Mouse (Mus musculus) ES-Bruce4 (cell line): ENCODE data around the gene Sstr4. TPM values are rescaled to one million over a fixed set of nuclear protein-coding genes. Genes with fewer than 3 reads are reported as not detected.
A peak's percentile ranks its signal among the peaks of the same experiment; 100 is the strongest.

ENCODE experiments used
- H3K27ac ChIP-seq: 2 replicates; pipeline ENCODE4 v1.5.1; 2012; ENCODE audit warnings: low read length, inconsistent platforms; ENCODE audit not compliant: insufficient read depth
- H3K27me3 ChIP-seq: 2 replicates; pipeline ENCODE4 v1.6.1; 2012; ENCODE audit warnings: mild to moderate bottlenecking, low read length, inconsistent platforms; ENCODE audit not compliant: control insufficient read depth, poor library complexity, insufficient read depth, severe bottlenecking
- H3K36me3 ChIP-seq: 2 replicates; pipeline ENCODE4 v1.6.1; 2012; ENCODE audit warnings: inconsistent platforms, mild to moderate bottlenecking, low read length, moderate library complexity; ENCODE audit not compliant: control insufficient read depth, poor library complexity, insufficient read depth, severe bottlenecking
- H3K4me1 ChIP-seq: one replicate; pipeline ENCODE4 v1.8.1; 2011; ENCODE audit warnings: low read length; ENCODE audit not compliant: control insufficient read depth, insufficient read depth
- H3K4me3 ChIP-seq: 2 replicates; pipeline ENCODE4 v1.5.1; 2011; ENCODE audit warnings: low read depth, mild to moderate bottlenecking, low read length
- H3K9ac ChIP-seq: 2 replicates; pipeline ENCODE4 v1.6.1; 2012; ENCODE audit warnings: low read depth, mild to moderate bottlenecking, inconsistent platforms; ENCODE audit not compliant: poor library complexity, severe bottlenecking
- H3K9me3 ChIP-seq: replicated peaks from 2 replicates; pipeline ENCODE4 v1.6.1; 2012; ENCODE audit warnings: mild to moderate bottlenecking, low read length, inconsistent platforms; ENCODE audit not compliant: control insufficient read depth, poor library complexity, insufficient read depth, severe bottlenecking
- CTCF ChIP-seq: IDR thresholded peaks from one replicate; pipeline ENCODE4 v1.8.1; 2011; ENCODE audit warnings: low read depth, low read length
- EP300 ChIP-seq: IDR thresholded peaks from 2 replicates; pipeline ENCODE4 v1.6.1; 2011; ENCODE audit warnings: low read depth, low read length; ENCODE audit not compliant: insufficient read depth
- POLR2A ChIP-seq: IDR thresholded peaks from one replicate; pipeline ENCODE4 v1.8.1; 2011; ENCODE audit warnings: low read length; ENCODE audit not compliant: insufficient read depth
- polyA plus RNA-seq: library from polyadenylated mRNA; stranded (reverse); fragments of >200 nt; gene quantifications from 2 replicates; pipeline ENCODE4 v1.2.4, GENCODE M21; 2011; ENCODE audit warnings: low read depth; ENCODE audit not compliant: missing spikeins, insufficient read depth, insufficient read length

The Sstr4 gene
- polyA plus RNA-seq, 1 experiment = not detected

- no peaks in the 10 kb centered on the region for H3K4me1 ChIP-seq
- H3K9ac ChIP-seq = no peak within 1 kb of the TSS
- H3K27ac ChIP-seq = peak within 1 kb of the TSS; percentile 21
- H3K4me3 ChIP-seq = peak within 1 kb of the TSS; percentile 10
- H3K27me3 ChIP-seq = no peaks in the 10 kb centered on the region
- no peaks in the 10 kb centered on the region for H3K36me3 ChIP-seq
- H3K9me3 ChIP-seq = peaks cover 8% of the 10 kb centered on the region
- TF ChIP-seq CTCF = no peak
- no peak for TF ChIP-seq POLR2A
- TF ChIP-seq EP300 = peak; percentile 24; the same call in 1 of the 2 replicates
Measured at GRCm38 (mm10) chr2:148407870-148408760, 13.0 kb downstream of the Sstr4 start, which contains the start of gene Thbd. Gene Thbd, minus strand, starts transcription at chr2:148408188.

DNA sequence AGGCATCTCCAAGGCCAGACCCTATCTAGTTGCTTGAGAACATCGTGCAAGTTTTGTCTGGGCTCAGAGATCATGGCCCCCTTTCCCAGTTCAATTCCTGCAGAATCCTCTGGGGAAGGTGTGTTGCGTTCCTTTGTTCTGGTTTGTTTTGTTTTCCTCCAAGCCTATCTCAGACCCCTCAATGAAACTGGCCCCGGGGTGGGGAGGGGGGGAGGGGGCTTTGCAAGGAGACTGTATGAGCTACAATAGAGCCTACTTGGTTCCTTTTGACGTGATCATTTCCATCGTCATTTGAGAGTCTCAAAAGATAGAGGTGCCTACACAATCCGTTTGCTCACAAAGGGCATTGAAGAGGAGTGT is 13.6 kb downstream of the Sstr4 start:
- Histone ChIP-seq H3K4me3 (0 out of 2 replicates have a peak overlapping the region, but pooled peaks have one; percentile 10), H3K4me1 (no peaks in the 10 kb centered on the region), H3K9me3 (peaks cover 8% of the 10 kb centered on the region), H3K27me3 (no peaks in the 10 kb centered on the region), H3K9ac (no peak overlapping the region), H3K27ac (peak overlapping the region; percentile 21), H3K36me3 (no peaks in the 10 kb centered on the region)
- TF ChIP-seq CTCF = no peak
- TF ChIP-seq POLR2A = no peak
- no peak for TF ChIP-seq EP300

DNA sequence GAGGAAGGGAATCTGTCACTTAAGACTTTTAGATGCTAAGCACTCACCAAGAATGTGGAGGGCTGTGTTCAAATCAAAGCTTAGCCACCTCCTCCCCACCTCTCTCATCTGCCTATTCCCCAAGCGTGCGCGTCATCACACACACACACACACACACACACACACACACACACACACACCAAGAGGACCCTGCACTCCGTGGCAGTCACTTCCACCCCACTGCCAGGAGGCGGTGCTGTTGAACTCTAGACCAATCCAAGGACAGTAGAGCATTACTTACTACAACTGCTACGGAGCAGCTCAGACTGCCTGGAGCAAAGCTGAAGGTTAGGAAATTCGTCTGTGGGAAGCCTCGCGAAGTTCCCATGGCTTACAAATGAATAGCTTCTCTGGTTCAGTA is 14.0 kb downstream of the Sstr4 start:
- no peak overlapping the region for H3K4me3 ChIP-seq
- H3K9ac ChIP-seq = no peak overlapping the region
- H3K9me3 ChIP-seq = peaks cover 8% of the 10 kb centered on the region
- no peak overlapping the region for H3K27ac ChIP-seq
- no peaks in the 10 kb centered on the region for H3K4me1 ChIP-seq
- H3K36me3 ChIP-seq = no peaks in the 10 kb centered on the region
- TF ChIP-seq CTCF (peak; percentile 41), POLR2A (no peak)
- no peaks in the 10 kb centered on the region for H3K27me3 ChIP-seq

DNA sequence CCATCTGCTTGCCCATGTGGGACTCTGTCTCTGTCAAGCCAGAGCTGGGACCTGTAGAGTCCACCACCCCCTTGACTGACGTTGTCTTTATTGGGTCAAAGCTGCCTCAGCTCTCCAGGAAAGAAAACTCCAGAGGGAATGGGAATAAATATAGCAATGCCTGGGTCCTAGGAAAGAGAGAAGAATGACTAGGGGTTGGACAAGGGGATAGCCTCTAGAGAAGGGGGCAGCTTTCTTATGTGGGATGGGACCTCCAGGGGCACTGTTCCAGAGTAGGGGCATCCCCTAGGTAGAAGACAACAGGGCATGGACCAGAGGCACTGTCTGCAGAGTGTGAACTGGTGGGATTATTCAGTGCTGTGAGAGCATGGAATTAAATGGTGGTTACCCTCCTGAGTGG is 14.7 kb downstream of the Sstr4 start:
- H3K4me1 ChIP-seq = no peaks in the 10 kb centered on the region
- no peak overlapping the region for H3K4me3 ChIP-seq
- no peaks in the 10 kb centered on the region for H3K27me3 ChIP-seq
- no peak overlapping the region for H3K9ac ChIP-seq
- H3K27ac ChIP-seq = no peak overlapping the region
- no peaks in the 10 kb centered on the region for H3K36me3 ChIP-seq
- peaks cover 8% of the 10 kb centered on the region for H3K9me3 ChIP-seq
- TF ChIP-seq EP300 (no peak), POLR2A (no peak), CTCF (no peak)

DNA sequence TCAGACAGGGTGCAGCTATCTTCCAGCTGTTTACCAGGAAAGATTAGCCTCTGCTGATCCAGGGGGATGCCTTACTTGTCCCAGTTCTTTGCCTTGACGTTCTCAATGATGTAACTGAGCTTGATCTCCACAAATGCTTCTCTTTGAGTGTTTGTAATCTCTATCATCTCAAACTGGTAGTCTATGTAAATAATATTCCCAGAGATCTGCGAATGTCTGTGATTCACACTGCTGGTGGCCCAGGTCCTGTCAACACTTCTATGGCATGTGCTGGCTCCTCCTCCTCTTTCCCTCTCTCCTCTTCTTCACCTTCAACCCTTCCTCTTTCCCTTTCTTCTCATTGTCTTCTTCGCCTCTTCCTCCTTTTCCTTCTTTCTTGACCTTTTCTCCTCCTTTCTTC is 24.0 kb downstream of the Sstr4 start:
- no peaks in the 10 kb centered on the region for H3K36me3 ChIP-seq
- no peak overlapping the region for H3K4me3 ChIP-seq
- H3K9me3 ChIP-seq = no peaks in the 10 kb centered on the region
- H3K4me1 ChIP-seq = no peaks in the 10 kb centered on the region
- H3K27ac ChIP-seq = no peak overlapping the region
- TF ChIP-seq CTCF (no peak), EP300 (no peak), POLR2A (no peak)
- H3K9ac ChIP-seq = no peak overlapping the region
- H3K27me3 ChIP-seq = no peaks in the 10 kb centered on the region; the same call in 1 of the 2 replicates

GRCm38 (mm10) chr2:148419776-148420175 is 24.6 kb downstream of the Sstr4 start:
- no peaks in the 10 kb centered on the region for H3K9me3 ChIP-seq
- no peak overlapping the region for H3K27ac ChIP-seq
- H3K36me3 ChIP-seq = no peaks in the 10 kb centered on the region
- TF ChIP-seq POLR2A (no peak), CTCF (no peak), EP300 (no peak)
- H3K4me1 ChIP-seq = no peaks in the 10 kb centered on the region
- no peaks in the 10 kb centered on the region; the same call in 1 of the 2 replicates for H3K27me3 ChIP-seq
- no peak overlapping the region for H3K9ac ChIP-seq
- no peak overlapping the region for H3K4me3 ChIP-seq
